Mouse (Mus musculus) common myeloid progenitor, adult 5-6 weeks (primary cell): ENCODE measurements around the gene Olfr173. TPM values are rescaled to one million over a fixed set of nuclear protein-coding genes. Genes with fewer than 3 reads are reported as not detected.
A peak's percentile ranks its signal among the peaks of the same experiment; 100 is the strongest.

Experiments
- ATAC-seq: replicated peaks from 2 replicates; pipeline ENCODE4 v1.8.0; 2016; ENCODE audit warnings: low read depth, mild to moderate bottlenecking, moderate TSS enrichment, inconsistent platforms; ENCODE audit not compliant: poor library complexity, severe bottlenecking
- total RNA-seq: library from RNA; stranded (forward); fragments of 200-1000, 187-1606 nt; gene quantifications from 2 replicates; pipeline ENCODE4 v1.2.3, GENCODE M21; 2017

Gene Olfr173
- not detected in 2 replicates for total RNA-seq

- ATAC-seq = no peak
Observed at GRCm38 (mm10) chr16:58800168-58800567, at the start of gene Olfr173. TSS of gene Olfr173 (minus strand) at chr16:58800268.

DNA sequence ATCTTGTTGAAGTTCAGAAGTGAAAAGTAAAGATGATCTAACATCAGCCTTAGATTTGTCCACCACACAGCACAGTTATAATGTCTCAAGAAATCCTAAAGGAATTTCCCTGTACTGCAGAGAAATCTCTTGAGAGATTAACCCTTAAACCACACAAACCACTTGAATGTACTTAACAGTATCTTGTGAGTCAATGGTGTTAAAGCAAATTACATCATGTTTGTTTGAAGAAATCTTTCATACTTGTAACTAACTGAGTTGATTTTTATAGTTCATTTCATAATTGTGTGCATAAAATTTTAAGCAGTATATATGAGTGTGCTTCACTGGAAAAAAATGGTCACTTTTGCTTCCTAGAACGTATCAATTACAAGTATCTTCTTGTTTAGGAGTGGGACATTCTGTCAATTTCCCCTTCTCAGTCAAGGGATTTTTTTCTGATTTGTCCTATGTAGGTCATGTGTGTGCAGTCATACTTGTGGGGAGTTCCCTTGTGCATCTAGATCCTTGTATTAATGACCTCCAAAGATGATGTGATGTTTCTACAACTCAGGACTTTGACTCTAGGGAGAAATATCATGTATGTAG, 26.8 kb upstream of the Olfr173 start, which contains the start of gene Olfr175-ps1:
Gene Olfr175-ps1, minus strand, starts transcription at position 51 of the 588 bp plus-strand sequence.
- ATAC-seq = no peak

DNA sequence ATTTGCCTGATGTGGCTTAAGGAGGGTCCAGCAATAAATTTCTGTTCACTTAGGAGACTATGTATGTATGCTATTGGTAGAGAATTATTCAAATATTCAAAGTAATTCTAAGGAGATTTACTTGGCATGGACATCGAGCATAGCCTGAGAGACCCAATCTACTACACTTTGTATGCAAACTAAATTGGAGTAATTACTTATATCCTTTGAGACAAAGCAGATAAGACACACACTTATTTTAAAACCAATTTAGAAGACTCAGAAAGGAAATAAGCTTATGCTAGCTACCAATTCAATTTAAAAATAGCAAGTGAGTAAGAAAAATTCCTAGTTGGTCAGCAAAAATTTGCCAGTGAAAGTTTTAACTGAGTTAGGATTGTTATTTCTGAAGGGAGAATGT, 37.0 kb downstream of the Olfr173 start, which contains the start of gene Olfr172:
Gene Olfr172, minus strand, starts transcription at position 101 of the 400 bp plus-strand sequence.
- no peak for ATAC-seq

- ATAC-seq = peak; percentile 77
Observed at GRCm38 (mm10) chr16:58756191-58756590, 43.9 kb downstream of the Olfr173 start.

- ATAC-seq = peak; percentile 92
Observed at GRCm38 (mm10) chr16:58751314-58751713, 48.8 kb downstream of the Olfr173 start.

DNA sequence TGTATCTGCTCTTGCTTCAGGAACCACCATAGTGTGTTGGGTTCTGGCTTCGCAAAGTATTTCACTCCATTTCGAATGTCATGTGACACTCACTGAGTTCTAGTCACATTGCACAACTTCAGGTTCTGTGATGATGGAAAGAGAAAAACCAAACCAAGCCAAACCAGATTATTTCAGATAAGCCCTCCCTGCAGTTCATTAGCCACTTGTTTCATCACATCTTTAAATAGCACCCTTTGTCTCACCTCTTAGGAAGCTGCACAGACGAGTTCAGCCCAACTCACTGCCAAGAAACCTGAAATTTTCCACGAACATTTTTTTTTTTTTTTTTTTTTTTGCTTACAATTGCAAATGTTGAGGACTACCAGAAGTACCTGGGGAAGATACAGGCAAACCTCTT, 53.4 kb downstream of the Olfr173 start:
- ATAC-seq = no peak

Other genes with a start within 250 kb of the Olfr173 start
- gene Gm813, start 183.3 kb downstream of the Olfr173 start, total RNA-seq = not detected in 2 replicates
- not detected in 2 replicates for gene E330017A01Rik, start 161.5 kb downstream of the Olfr173 start, total RNA-seq
- gene Cpox, start 130.0 kb downstream of the Olfr173 start, total RNA-seq = 57.3 and 76.1 TPM in 2 replicates
- not detected in 2 replicates for gene Gpr15, start 81.2 kb downstream of the Olfr173 start, total RNA-seq
- gene Cldnd1, start 72.4 kb downstream of the Olfr173 start, total RNA-seq = 24.0 TPM in 2 replicates
- not detected in 2 replicates for gene Olfr172, start 37.1 kb downstream of the Olfr173 start, total RNA-seq
- gene Olfr175-ps1, start 26.5 kb upstream of the Olfr173 start, total RNA-seq = not detected in 2 replicates
- gene Olfr177, start 74.5 kb upstream of the Olfr173 start, total RNA-seq = not detected in 2 replicates
- not detected in 2 replicates for gene Olfr178, start 91.8 kb upstream of the Olfr173 start, total RNA-seq
- gene Olfr181, start 128.5 kb upstream of the Olfr173 start, total RNA-seq = not detected in 2 replicates
- gene Olfr180, start 129.1 kb upstream of the Olfr173 start, total RNA-seq = not detected in 2 replicates
- gene Olfr183, start 195.1 kb upstream of the Olfr173 start, total RNA-seq = not detected in 2 replicates
- not detected in 2 replicates for gene Olfr186, start 230.0 kb upstream of the Olfr173 start, total RNA-seq
- not detected in 2 replicates for gene Olfr187, start 239.5 kb upstream of the Olfr173 start, total RNA-seq